Mouse (Mus musculus): Measurements from ENCODE around the gene Wdr74.
A peak's percentile ranks its signal among the peaks of the same experiment; 100 is the strongest.
"Not testable (repeated sequence)": the region's sequence is repeated elsewhere in the genome, so short reads cannot be mapped to it uniquely, and the experiment has no call there.

The Wdr74 gene

GRCm38 (mm10) chr19:8716767-8717475 lies 18.7 kb upstream of the Wdr74 start:
- DNase-seq, result no peak

DNA sequence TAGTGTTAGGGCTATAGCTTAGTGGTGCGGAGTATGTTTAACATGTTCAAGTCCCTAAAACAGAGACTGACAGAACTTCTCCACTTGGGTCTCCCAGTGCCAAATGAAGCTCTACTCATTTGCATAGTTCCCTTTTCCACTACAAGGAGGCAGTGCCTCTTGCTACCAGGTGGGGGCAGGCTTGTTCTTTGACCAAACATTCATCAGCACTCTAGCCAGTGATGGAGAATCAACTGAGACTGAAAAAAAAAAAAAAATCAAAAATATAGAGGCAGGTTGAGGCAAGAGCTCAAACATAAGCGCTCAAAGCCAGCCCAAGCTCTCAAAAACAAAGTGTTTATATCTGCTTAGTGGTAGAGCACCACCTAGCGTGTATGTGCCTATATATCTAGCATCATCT lies 17.3 kb upstream of the Wdr74 start:
- peak; percentile 58 for DNase-seq

- DNase-seq, result not testable (repeated sequence)
Observed at GRCm38 (mm10) chr19:8719037-8719436, 16.6 kb upstream of the Wdr74 start.

- no peak for DNase-seq
Observed at GRCm38 (mm10) chr19:8721378-8721777, 14.2 kb upstream of the Wdr74 start.

DNA sequence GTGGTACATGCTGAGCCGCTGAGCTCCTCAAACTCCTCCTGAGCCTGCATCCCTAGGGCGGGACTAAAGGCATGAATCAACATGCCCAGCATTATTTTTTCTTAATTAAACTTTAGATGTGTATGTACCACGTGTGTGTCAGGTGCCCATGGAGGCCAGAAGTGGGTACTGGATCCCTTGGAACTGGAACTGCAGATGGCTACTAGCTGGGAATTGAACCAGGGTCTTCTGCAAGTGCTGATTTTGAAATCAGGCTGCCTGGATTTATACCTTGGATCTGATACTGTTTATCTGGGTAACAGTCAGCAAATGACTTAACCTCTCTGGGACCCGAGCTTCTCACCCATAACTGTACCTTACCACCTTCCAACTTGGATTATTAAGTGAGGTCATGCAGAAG lies 13.6 kb upstream of the Wdr74 start:
- no peak for DNase-seq

DNA sequence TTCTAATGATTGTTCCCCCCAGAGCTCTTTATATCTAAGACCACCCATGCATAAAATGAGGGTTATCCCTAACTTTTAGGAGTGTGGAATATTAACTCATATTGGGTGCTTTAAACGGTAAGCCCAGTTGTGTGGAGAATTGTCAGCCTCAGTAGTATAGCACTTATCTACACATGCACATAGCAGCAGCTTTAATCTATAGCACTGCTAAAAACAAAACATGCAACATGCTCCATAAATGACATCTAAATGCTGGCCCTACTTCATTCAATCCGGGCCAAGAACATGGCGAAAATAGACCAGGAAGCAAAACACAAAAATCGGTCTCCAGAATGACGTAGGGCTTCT lies 13.1 kb upstream of the Wdr74 start:
- DNase-seq, result no peak

- peak; percentile 96 for DNase-seq
Observed at GRCm38 (mm10) chr19:8722907-8723573, 12.6 kb upstream of the Wdr74 start, which contains the start of gene Slc3a2. Gene Slc3a2, minus strand, starts transcription at chr19:8723369.

DNA sequence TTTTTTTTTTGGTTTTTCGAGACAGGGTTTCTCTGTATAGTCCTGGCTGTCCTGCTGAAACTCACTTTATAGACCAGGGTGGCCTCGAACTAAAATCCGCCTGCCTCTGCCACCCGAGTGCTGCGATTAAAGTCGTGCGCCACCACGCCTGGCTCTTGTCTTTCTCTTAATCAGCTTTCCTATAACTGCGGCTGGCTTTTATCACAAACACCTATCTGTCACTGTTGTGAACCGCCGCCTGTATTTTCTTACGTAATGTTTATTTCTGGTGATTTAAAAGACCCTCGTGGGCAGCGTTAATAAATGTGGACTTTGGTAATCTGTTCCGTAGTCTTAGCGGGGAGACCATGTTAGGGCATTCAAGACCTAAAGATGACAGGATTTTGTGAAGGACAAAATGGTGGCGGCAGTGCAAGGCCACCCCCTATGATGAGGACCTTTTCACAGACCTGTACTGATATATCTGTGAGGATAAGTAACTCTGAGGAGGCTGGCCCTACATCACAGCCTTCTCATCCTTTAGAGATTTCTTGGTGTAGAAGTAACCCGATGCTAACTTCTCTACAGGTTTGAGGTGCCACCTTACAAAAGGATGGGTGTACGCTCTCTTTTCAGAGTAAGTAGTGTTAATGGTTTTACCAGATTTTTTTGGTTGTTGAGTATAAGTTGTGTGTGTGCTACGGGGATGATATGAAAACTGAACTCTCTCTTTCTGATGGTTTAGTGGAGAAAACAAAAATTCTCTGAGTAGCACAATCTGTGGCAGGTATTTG lies 11.9 kb upstream of the Wdr74 start:
- DNase-seq, result no peak

- no peak for DNase-seq
Observed at GRCm38 (mm10) chr19:8724392-8724791, 11.2 kb upstream of the Wdr74 start.

GRCm38 (mm10) chr19:8725081-8725613 lies 10.5 kb upstream of the Wdr74 start:
- no peak for DNase-seq

- DNase-seq, result no peak
Observed at GRCm38 (mm10) chr19:8726609-8727390, 8.8 kb upstream of the Wdr74 start.

GRCm38 (mm10) chr19:8727495-8728114 lies 8.0 kb upstream of the Wdr74 start:
- DNase-seq, result no peak

- DNase-seq, result not testable (repeated sequence)
Observed at GRCm38 (mm10) chr19:8728335-8729099, 7.1 kb upstream of the Wdr74 start.

- no peak for DNase-seq
Observed at GRCm38 (mm10) chr19:8734334-8734733, 1.3 kb upstream of the Wdr74 start.

- DNase-seq, result no peak
Observed at GRCm38 (mm10) chr19:8736160-8736467, 487 bp downstream of the Wdr74 start.

GRCm38 (mm10) chr19:8738911-8739310 lies 3.3 kb downstream of the Wdr74 start:
- no peak for DNase-seq

DNA sequence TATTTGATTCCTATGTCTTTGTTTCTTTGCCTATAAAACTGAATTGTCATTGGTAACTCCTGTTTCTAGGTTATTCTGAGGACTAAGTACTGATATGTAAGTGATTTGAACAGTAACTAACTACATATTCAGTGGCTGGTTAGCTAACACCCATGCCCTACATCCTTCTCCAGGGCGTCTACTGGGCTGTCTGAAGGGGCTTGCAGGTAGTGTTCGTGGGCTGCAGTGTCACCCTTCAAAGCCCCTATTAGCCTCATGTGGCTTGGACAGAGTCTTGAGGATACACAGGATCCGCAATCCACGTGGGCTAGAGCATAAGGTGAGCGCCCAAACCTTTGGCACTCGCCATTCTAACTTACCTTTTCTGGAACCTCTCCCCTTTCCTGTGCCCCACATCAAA lies 4.0 kb downstream of the Wdr74 start:
- DNase-seq, result no peak

GRCm38 (mm10) chr19:8740603-8741002 lies 5.0 kb downstream of the Wdr74 start, which contains the start of gene 1700092M07Rik:
Gene 1700092M07Rik, plus strand, starts transcription at chr19:8740718.
- DNase-seq, result no peak

DNA sequence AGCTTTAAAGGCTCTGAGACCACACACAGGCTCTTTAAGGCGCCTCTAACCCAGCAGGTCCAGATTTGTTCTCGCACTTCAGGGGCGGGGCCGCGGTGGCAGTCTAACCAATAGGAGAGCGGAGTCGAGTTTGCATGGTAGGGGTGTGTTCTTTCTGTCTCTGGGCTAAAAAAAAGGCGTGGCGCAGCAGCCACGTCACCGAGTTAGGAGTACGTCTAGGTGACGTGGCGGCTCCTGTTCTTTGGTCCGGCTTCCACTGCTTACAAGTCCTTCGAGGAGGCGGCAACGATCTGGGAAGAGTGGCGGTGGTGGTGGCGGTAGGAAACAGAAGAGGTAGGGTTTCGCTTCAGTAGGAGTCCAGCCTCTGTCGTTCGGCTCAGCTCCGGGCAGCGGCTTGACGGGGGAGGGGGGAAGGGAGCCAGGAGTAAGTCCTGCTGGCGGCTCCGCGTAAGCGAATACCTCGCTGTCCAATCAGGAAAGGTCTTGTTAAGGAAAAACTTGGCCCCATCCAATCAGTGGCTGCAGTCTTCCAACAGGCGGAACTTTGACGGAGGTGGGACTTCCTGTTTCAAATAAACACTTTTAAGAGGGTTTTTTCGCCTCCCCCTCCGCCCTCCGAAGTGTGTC lies 5.7 kb downstream of the Wdr74 start, which contains the start of gene Stx5a:
Gene Stx5a, plus strand, starts transcription at position 171 of the 627 bp plus-strand sequence.
- peak; percentile 97 for DNase-seq

DNA sequence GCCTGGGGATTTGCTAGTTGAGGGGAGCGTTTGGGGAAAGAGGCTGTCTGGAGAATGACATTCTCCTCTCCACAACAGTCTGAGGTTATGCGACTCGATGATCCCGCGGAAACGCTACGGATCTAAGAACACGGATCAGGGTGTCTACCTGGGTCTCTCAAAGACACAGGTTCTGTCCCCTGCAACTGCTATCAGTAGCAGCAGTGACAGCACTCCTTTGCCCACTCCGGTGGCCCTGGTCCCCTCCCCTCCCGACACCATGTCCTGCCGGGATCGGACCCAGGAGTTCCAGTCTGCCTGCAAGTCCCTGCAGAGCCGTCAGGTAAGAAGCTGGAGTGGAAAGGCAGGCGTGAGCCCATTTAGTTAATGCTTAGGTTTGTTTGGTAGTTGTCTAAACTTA lies 6.5 kb downstream of the Wdr74 start:
- peak; percentile 22 for DNase-seq

- no peak for DNase-seq
Observed at GRCm38 (mm10) chr19:8745382-8745781, 9.8 kb downstream of the Wdr74 start.
